Mouse (Mus musculus) hindbrain, embryonic 15.5 days (tissue): ENCODE measurements at regions not wholly inside any gene's neighbourhood (a gene's known extent, or its start where the extent isn't known, plus 50 kb on each side); places are given as distances from the start of the nearest gene placed in this dataset.
A peak's percentile ranks its signal among the peaks of the same experiment; 100 is the strongest.

Source experiments
- ATAC-seq: fragments of 200-750 bp; cut with Nextera tagmentation; 2 replicates; pipeline ENCODE4 v1.8.0; 2017; ENCODE audit warnings: low read depth, moderate number of reproducible peaks, moderate TSS enrichment; ENCODE audit not compliant: low FRiP score
- H3K27ac ChIP-seq: fragments of 300-500 bp; sonication (generic); replicated peaks from 2 replicates; pipeline ENCODE4 v1.5.1; 2015; ENCODE audit warnings: mild to moderate bottlenecking, inconsistent platforms
- H3K27me3 ChIP-seq: fragments of 300-500 bp; sonication (generic); 2 replicates; pipeline ENCODE4 v1.6.1; 2015; ENCODE audit warnings: control low read depth, inconsistent platforms
- H3K36me3 ChIP-seq: fragments of 300-500 bp; sonication (generic); 2 replicates; pipeline ENCODE4 v1.6.1; 2015; ENCODE audit warnings: control low read depth, inconsistent platforms
- H3K4me1 ChIP-seq: fragments of 300-500 bp; sonication (generic); replicated peaks from 2 replicates; pipeline ENCODE4 v1.6.1; 2015; ENCODE audit warnings: control low read depth, inconsistent platforms
- H3K4me2 ChIP-seq: fragments of 300-500 bp; sonication (generic); 2 replicates; pipeline ENCODE4 v1.6.1; 2015; ENCODE audit warnings: moderate library complexity, mild to moderate bottlenecking, inconsistent platforms
- H3K4me3 ChIP-seq: fragments of 300-500 bp; sonication (generic); 2 replicates; pipeline ENCODE4 v1.5.1; 2015; ENCODE audit warnings: mild to moderate bottlenecking, inconsistent platforms
- H3K9ac ChIP-seq: fragments of 300-500 bp; sonication (generic); 2 replicates; pipeline ENCODE4 v1.6.1; 2015; ENCODE audit warnings: inconsistent platforms
- H3K9me3 ChIP-seq: fragments of 300-500 bp; sonication (generic); 2 replicates; pipeline ENCODE4 v1.6.1; 2016; ENCODE audit warnings: control low read depth, inconsistent platforms
- WGBS: fragments of 180-500 bp; shearing (Covaris S2); methylation state at CpG from one replicate; pipeline ENCODE4 v1.1.7; 2015; 5-methylcytosine and 5-hydroxymethylcytosine counted together

DNA sequence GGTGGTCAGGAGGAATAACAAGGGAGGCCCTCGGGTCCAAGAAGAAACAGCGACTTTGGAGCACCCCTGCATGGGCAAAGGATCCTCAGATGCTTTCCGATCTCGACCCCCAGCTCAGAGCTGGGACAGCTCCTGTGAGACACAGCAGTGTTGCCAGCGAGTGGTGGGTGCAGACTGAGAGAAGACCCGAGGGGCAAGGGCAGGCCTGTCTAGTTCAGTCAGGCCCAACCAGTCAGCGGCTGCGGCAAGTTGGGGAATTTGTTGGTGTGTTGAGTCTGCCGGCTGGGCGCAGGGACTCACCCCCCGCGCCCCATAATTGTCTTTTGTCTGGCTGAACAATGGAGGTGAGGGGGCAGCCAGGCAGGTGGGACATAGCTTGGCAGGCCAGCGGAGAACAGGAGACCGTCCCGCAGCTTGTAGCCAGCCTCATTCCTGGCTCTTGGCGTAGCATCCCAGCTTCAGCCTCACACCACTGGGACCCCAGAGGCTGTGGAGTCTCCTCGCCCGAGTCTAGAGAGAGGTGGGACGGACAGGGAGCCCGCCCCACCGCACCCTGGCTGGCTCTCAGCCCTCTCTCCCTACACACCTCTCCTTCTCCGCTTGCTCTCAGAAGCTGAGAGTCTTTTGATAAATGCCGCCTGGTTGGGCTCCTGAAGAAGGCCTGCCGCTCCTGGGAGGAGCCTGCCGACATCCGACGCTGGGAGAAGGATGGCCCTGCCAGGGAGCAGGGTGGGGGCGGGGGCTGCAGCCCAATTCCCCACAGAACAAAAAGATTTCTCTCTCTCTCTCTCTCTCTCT, 96.5 kb upstream of the Pja1 start:
- no peaks in the 10 kb centered on the region for H3K9me3 ChIP-seq
- H3K27me3 ChIP-seq: peaks cover 28% of the 10 kb centered on the region

GRCm38 (mm10) chrX:99561995-99562394, 90.9 kb upstream of the Pja1 start:
- Histone ChIP-seq H3K27me3 (peaks cover 46% of the 10 kb centered on the region), H3K4me1 (0 out of 2 replicates have a peak, but pooled peaks cover 3% of the 10 kb centered on the region), H3K9ac (no peak overlapping the region), H3K9me3 (no peaks in the 10 kb centered on the region), H3K27ac (no peak overlapping the region), H3K4me2 (no peak overlapping the region), H3K4me3 (no peak overlapping the region), H3K36me3 (no peaks in the 10 kb centered on the region)
- WGBS: 29% methylated on average over 8 of the region's 8 CpGs
- peak; percentile 52; the same call in 1 of the 2 replicates for ATAC-seq

More for the DNA sequence above, 96.5 kb upstream of the Pja1 start:
- Histone ChIP-seq H3K4me1 (peaks cover 8% of the 10 kb centered on the region), H3K9ac (no peak overlapping the region; the same call in 1 of the 2 replicates), H3K27ac (peak overlapping the region; percentile 48; the same call in 1 of the 2 replicates), H3K36me3 (no peaks in the 10 kb centered on the region), H3K4me2 (peak overlapping the region; percentile 43), H3K4me3 (peak overlapping the region; percentile 14; the same call in 1 of the 2 replicates)
- peak; percentile 63 for ATAC-seq
- WGBS: 24% methylated on average over 27 of the region's 28 CpGs

- 60% methylated on average over 2 of the region's 2 CpGs for WGBS
- no peak overlapping the region for H3K9ac ChIP-seq
- no peaks in the 10 kb centered on the region for H3K36me3 ChIP-seq
- H3K4me3 ChIP-seq: no peak overlapping the region
- 0 out of 2 replicates have a peak, but pooled peaks cover 3% of the 10 kb centered on the region for H3K4me1 ChIP-seq
- no peak overlapping the region for H3K27ac ChIP-seq
- no peak overlapping the region for H3K4me2 ChIP-seq
- peak; percentile 35; the same call in 1 of the 2 replicates for ATAC-seq
- no peaks in the 10 kb centered on the region for H3K9me3 ChIP-seq
- H3K27me3 ChIP-seq: peaks cover 43% of the 10 kb centered on the region
Observed at GRCm38 (mm10) chrX:99560699-99561098, 89.6 kb upstream of the Pja1 start.

DNA sequence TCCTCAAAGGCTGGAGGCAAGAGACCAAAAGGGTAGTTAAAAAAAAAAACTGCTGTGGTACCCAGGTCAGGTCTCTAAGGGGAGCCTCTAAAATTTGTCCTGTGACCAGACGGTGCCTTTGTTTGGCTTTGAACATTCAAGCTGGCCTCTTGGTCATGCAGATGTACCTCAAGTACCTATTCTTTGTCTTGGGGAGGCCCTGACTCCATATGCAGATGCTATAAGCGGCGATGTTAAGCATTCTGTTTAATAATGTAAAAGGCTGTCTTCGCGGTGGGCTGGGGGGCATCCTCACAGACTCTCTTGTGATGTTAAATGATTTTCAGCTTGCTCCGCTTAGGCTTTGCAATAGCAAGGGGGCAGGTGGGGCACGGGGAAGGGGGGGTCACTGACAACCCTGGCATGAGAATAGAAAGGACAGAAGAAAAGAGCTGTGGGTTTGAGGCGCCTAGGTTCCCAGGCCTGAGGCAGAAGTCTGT, 85.8 kb upstream of the Pja1 start:
- H3K4me2 ChIP-seq: no peak overlapping the region
- peaks cover 40% of the 10 kb centered on the region; the same call in 1 of the 2 replicates for H3K27me3 ChIP-seq
- WGBS: 24% methylated on average over 8 of the region's 8 CpGs
- H3K9me3 ChIP-seq: no peaks in the 10 kb centered on the region
- no peak for ATAC-seq
- H3K9ac ChIP-seq: no peak overlapping the region
- H3K27ac ChIP-seq: no peak overlapping the region
- H3K4me3 ChIP-seq: no peak overlapping the region
- no peaks in the 10 kb centered on the region for H3K36me3 ChIP-seq
- H3K4me1 ChIP-seq: 0 out of 2 replicates have a peak, but pooled peaks cover 1% of the 10 kb centered on the region

DNA sequence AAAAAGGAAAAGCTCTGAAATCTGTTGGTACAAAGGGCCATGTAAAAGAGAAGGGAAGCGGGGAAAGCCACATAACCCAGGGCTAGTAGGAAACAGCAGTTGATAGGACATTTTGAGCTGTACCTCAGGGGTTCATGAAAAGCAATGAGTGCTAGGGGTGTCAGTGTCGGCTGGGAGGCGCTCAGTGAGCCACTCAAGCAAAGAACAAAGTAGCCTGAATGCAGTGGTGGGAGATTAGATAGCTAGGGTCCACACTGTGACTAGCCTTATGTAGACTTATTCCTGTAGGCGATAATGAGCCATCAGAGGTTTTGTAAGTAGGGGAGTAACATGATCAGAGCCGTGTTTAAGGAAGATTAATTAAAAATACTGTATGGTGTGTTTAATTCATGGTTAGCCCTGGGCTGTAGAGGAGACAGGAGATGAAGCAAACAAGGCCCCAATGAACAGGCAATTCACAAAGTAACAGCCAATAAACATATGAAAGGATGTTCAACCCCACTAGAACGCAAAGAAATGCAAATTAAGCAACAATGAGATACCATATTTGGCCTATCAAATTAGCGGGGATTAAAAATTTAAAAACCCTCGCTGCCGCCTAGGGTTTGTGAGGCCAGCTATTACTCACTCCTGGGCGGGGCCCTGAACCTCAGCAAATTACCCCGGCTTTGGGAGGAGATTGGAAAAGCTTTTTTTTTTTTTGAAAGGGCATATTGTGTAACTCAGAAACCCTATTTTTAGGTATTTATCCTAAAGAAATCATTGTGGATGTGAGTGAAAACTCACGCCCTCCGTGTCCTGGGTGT, 85.1 kb upstream of the Pja1 start:
- 44% methylated on average over 13 of the region's 13 CpGs for WGBS
- H3K27ac ChIP-seq: no peak overlapping the region
- peaks cover 42% of the 10 kb centered on the region; the same call in 1 of the 2 replicates for H3K27me3 ChIP-seq
- no peaks in the 10 kb centered on the region for H3K4me1 ChIP-seq
- H3K9ac ChIP-seq: no peak overlapping the region
- no peaks in the 10 kb centered on the region for H3K9me3 ChIP-seq
- no peak for ATAC-seq
- H3K4me2 ChIP-seq: no peak overlapping the region
- H3K36me3 ChIP-seq: no peaks in the 10 kb centered on the region
- no peak overlapping the region for H3K4me3 ChIP-seq

DNA sequence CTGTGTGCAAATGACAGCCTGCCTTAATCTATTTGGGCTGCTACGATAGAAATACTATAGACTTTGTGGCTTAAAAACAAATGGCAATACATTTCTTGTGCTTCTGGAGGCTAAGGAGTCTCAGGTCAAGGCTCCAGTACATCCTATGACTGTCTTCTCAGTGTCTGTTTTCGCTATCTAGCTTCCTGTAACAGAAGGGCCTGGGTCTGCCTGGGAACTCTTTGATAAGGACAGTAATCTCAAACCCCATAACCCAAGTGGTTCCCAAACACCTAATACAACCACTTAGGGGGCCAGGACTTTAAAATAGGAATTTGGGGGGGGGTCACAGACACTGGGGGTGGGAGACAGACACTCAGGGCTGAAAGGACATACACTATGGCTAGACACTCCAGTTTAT, 81.7 kb upstream of the Pja1 start:
- Histone ChIP-seq H3K4me1 (0 out of 2 replicates have a peak, but pooled peaks cover 3% of the 10 kb centered on the region), H3K27me3 (peaks cover 34% of the 10 kb centered on the region), H3K27ac (no peak overlapping the region), H3K9me3 (no peaks in the 10 kb centered on the region), H3K4me2 (no peak overlapping the region), H3K9ac (no peak overlapping the region), H3K4me3 (no peak overlapping the region), H3K36me3 (no peaks in the 10 kb centered on the region)
- 85% methylated on average over 2 of the region's 2 CpGs for WGBS
- no peak for ATAC-seq

- no peak overlapping the region for H3K9ac ChIP-seq
- no peaks in the 10 kb centered on the region for H3K36me3 ChIP-seq
- H3K9me3 ChIP-seq: no peaks in the 10 kb centered on the region
- 0 out of 2 replicates have a peak, but pooled peaks have one; percentile 27 for ATAC-seq
- no peak overlapping the region for H3K4me2 ChIP-seq
- H3K27me3 ChIP-seq: peaks cover 22% of the 10 kb centered on the region
- H3K4me1 ChIP-seq: 0 out of 2 replicates have a peak, but pooled peaks cover 3% of the 10 kb centered on the region
- no peak overlapping the region for H3K27ac ChIP-seq
- 60% methylated on average over 7 of the region's 7 CpGs for WGBS
- H3K4me3 ChIP-seq: no peak overlapping the region
Observed at GRCm38 (mm10) chrX:99550057-99550760, 79.1 kb upstream of the Pja1 start.

GRCm38 (mm10) chrX:99548284-99549019, 77.4 kb upstream of the Pja1 start:
- Histone ChIP-seq H3K9ac (no peak overlapping the region), H3K27ac (no peak overlapping the region), H3K27me3 (peaks cover 21% of the 10 kb centered on the region), H3K4me1 (0 out of 2 replicates have a peak, but pooled peaks cover 3% of the 10 kb centered on the region), H3K4me3 (no peak overlapping the region), H3K4me2 (no peak overlapping the region), H3K36me3 (no peaks in the 10 kb centered on the region), H3K9me3 (no peaks in the 10 kb centered on the region)
- WGBS: 42% methylated on average over 4 of the region's 4 CpGs
- ATAC-seq: no peak

DNA sequence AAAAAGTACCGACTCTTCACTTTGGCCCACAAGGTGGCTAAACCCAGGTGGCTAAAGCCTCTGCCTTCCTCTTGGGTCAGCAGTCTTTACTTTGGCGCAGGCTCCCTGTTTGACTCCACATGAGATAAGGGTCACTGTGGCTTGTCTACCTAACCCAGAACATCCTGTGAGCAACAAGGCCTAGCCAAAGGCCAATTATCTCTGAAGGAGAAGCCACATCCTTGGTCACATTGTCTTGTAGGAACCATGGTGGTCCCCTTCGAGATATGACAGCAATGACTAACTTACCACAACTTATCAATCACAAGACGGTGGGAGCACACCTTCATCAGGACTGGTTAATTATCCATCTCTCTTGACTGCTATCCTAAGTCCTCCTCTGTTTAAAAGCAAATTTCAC, 73.3 kb upstream of the Pja1 start:
- H3K9ac ChIP-seq: no peak overlapping the region
- no peaks in the 10 kb centered on the region for H3K4me1 ChIP-seq
- ATAC-seq: no peak
- no peak overlapping the region for H3K4me2 ChIP-seq
- 89% methylated on average over 4 of the region's 4 CpGs for WGBS
- H3K4me3 ChIP-seq: no peak overlapping the region
- no peaks in the 10 kb centered on the region for H3K36me3 ChIP-seq
- H3K27ac ChIP-seq: no peak overlapping the region
- no peaks in the 10 kb centered on the region for H3K9me3 ChIP-seq
- 0 out of 2 replicates have a peak, but pooled peaks cover 4% of the 10 kb centered on the region for H3K27me3 ChIP-seq

GRCm38 (mm10) chrX:99541916-99542315, 70.8 kb upstream of the Pja1 start:
- Histone ChIP-seq H3K27me3 (peaks cover 12% of the 10 kb centered on the region; the same call in 1 of the 2 replicates), H3K9ac (no peak overlapping the region), H3K27ac (no peak overlapping the region), H3K9me3 (no peaks in the 10 kb centered on the region), H3K4me1 (no peaks in the 10 kb centered on the region), H3K36me3 (no peaks in the 10 kb centered on the region), H3K4me2 (no peak overlapping the region), H3K4me3 (no peak overlapping the region)
- 76% methylated on average over 3 of the region's 3 CpGs for WGBS
- no peak for ATAC-seq

DNA sequence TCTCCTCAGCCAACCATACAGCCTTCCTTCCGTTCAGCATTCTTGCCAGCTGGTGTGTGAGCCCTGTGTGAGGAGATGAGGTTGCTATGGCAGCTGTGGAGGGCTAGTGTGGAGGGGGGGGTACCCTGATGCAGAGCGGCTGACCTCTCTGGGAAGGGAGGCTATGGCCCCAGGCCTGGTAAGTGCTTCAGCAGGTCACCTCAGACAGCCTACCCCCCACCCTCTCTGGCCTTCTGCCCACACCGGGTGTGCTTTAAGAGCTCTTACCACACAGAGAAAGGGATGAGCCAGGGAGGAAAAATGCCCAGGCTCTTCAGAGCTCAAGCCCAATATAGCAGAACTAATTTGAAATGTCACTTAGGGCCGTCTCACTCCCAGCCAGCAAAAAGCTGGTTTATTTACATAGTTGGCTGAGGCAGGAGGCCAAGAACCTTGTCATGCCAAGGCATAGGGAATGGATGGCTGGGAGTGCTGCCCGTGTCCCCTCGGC, 69.1 kb upstream of the Pja1 start:
- no peak overlapping the region for H3K9ac ChIP-seq
- peak; percentile 93 for ATAC-seq
- H3K4me1 ChIP-seq: peaks cover 1% of the 10 kb centered on the region; the same call in 1 of the 2 replicates
- H3K36me3 ChIP-seq: no peaks in the 10 kb centered on the region
- no peaks in the 10 kb centered on the region for H3K9me3 ChIP-seq
- H3K27ac ChIP-seq: peak overlapping the region; percentile 45; the same call in 1 of the 2 replicates
- no peak overlapping the region for H3K4me2 ChIP-seq
- no peak overlapping the region for H3K4me3 ChIP-seq
- WGBS: 45% methylated on average over 6 of the region's 6 CpGs
- peaks cover 16% of the 10 kb centered on the region; the same call in 1 of the 2 replicates for H3K27me3 ChIP-seq
